Mouse (Mus musculus) retina, postnatal 1 day (tissue): ENCODE results near the gene Dscam.
"Not testable (repeated sequence)": the region's sequence is repeated elsewhere in the genome, so short reads cannot be mapped to it uniquely, and the experiment has no call there.

ENCODE experiments used
- DNase-seq: peaks from one replicate; pipeline ENCODE4 v3.0.0-alpha.2; 2012

The Dscam gene

DNA sequence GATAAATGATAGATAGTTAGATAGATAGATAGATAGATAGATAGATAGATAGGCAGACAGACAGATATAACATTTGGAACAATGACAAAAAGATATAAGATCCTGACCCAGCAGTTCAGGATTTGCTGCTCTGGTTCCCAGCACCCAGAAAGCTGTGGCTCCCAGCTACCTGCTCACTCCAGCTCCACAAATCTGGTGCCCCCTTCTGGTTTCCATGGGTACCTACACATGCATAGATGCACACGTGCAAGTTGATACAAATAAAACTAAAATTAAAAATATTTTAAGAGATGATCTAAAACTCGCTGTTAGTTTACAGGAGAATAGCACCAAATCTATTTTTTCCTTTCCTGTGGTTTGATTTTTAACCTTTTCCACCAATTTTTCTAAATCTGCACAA lies 238.8 kb downstream of the Dscam start:
- no peak for DNase-seq

DNA sequence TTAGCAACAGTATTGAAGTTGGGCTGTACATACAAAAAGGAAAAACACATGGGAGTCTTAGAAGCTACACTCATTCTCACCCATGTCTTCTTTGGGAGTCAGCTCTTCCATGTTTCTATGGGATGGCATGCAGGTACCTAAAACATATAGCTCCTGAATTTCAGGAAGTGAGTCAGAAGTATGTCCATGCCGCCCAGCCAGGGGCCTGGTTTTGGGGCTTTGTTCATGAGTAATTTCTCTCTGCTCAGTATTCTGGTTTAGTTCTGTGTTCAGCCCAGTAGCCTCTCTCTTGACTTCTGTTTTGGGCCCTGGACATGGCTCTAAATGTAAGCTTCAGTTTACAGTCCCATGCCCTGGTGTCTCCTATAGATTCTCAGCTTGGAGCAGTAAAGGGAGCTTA lies 242.5 kb downstream of the Dscam start:
- no peak for DNase-seq

- DNase-seq: no peak
These were observed 243.1 kb downstream of the Dscam start for GRCm38 (mm10) chr16:96927408-96927807.

DNA sequence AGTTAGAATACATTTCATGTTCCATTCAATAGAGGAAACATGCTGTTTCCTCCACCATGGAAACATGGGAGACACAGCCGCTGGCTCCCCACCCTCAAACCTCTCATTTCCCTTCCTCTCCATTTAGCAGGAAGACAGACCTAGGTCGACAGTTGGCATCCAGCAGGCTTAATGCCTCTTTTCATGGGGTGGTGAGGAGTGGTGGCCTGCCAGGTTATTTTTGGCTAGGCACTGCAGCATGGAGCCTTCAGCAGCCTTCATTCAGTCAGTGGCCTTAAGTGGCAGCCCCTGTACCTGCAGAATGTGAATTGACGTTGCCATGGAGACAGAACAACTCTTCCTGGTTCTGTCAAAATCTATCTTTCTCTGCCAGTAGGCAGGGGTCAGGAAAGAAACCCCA lies 243.6 kb downstream of the Dscam start:
- DNase-seq: peak; percentile 81

- no peak for DNase-seq
These were observed 246.6 kb downstream of the Dscam start for GRCm38 (mm10) chr16:96923941-96924340.

GRCm38 (mm10) chr16:96914495-96914894 lies 256.1 kb downstream of the Dscam start:
- DNase-seq: no peak

DNA sequence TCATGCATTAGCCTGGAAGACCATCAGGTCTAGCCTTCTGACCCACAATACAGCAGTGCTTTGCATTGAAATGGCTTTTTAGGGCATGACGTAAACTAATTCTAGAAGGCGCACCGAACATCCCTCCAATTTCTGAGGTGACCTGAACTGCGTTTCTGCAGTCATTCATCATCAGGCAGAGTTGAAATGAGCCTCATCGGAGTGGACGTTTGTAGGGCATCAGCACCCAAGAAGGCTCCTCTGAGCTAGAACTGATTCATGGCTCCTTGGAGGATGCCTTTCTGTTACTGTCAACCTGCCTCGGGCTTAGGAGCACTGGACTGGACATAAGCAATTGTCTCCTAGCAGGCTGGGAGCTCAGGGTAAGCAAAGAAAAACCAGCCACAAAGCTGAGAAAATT lies 257.7 kb downstream of the Dscam start:
- DNase-seq: peak; percentile 77

DNA sequence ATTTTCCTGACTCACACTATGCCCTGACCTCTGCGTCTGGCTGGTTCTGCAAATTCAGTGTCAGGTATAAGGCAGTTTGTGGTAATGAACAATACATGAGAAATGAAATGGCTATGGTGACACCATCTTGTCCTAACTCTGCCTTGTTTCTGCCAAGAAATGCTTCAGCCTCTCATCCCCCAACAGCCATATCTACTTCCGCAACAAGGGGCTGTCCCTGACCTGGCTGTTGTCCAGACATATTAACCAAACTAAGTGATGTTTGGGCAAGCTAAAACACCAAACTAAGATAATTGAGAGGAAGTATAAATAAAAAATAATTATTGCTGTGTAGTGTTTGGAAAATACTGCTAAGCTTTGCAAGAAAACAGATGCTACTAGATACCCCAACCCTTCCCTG lies 258.4 kb downstream of the Dscam start:
- no peak for DNase-seq

DNA sequence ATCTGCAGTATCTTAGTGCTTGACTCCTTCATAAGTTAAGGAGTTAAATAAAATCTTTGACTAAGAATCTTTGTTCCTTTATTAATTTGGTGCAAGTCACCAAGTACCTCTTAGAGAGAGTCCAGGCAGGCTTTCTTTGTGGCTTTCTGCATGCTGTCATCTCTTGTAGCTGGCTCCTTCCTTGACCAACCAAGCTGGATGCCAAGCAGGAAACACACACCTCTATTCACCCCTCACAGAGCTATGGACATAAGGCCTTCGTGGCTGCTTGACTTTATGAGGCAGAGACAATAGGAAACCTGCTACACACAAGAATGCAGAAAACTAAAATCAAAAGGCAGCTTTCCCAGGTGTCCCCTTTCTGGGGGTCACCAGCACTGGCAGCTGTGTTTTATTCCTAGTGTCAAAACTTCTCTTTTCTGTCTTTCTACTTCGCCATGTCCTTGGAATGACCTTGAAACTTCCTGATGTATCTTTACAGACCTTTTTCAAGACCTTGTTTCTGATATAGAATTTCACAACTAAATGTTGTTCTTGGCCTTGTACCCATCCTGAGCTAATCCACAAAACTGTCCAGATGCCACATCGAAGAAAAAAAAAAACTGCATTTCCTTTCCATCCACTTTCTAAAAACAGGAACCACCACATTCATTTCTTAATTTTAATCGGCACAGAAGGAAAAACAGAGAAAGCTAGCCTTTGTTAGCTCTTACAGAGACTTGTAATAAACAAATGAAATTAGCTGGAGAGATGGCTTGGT lies 260.0 kb downstream of the Dscam start:
- DNase-seq: no peak

- DNase-seq: no peak
These were observed 262.7 kb downstream of the Dscam start for GRCm38 (mm10) chr16:96907818-96908217.

- DNase-seq: no peak
These were observed 263.5 kb downstream of the Dscam start for GRCm38 (mm10) chr16:96907081-96907480.

- no peak for DNase-seq
These were observed 263.9 kb downstream of the Dscam start for GRCm38 (mm10) chr16:96906630-96907029.

- no peak for DNase-seq
These were observed 265.8 kb downstream of the Dscam start for GRCm38 (mm10) chr16:96904761-96905160.

GRCm38 (mm10) chr16:96904359-96904758 lies 266.2 kb downstream of the Dscam start:
- no peak for DNase-seq

- DNase-seq: no peak
These were observed 268.0 kb downstream of the Dscam start for GRCm38 (mm10) chr16:96902596-96902995.

- no peak for DNase-seq
These were observed 269.1 kb downstream of the Dscam start for GRCm38 (mm10) chr16:96901234-96902014.

GRCm38 (mm10) chr16:96899329-96899728 lies 271.2 kb downstream of the Dscam start:
- DNase-seq: no peak

GRCm38 (mm10) chr16:96896510-96897133 lies 273.9 kb downstream of the Dscam start:
- DNase-seq: peak; percentile 71

DNA sequence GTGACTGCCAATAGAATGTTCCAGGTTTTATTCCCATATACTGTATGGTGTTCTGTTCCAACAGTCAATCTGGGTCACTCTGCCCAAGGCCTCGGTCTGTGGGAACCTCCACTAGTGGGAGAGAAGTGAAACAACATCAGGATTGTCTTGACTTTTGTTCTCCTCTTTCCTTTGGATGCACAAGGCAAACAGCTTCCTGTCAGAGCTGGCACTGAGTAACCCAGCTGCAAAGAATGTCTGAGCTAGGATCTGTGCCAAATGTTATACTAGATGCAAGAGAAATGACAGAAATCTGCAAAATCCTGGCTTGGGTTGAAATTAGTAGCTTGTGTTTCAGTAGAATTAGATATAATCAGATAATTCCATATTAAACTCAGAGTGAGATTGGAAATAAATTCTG lies 282.5 kb downstream of the Dscam start:
- DNase-seq: no peak

- DNase-seq: peak; percentile 69
These were observed 284.7 kb downstream of the Dscam start for GRCm38 (mm10) chr16:96885817-96886216.

DNA sequence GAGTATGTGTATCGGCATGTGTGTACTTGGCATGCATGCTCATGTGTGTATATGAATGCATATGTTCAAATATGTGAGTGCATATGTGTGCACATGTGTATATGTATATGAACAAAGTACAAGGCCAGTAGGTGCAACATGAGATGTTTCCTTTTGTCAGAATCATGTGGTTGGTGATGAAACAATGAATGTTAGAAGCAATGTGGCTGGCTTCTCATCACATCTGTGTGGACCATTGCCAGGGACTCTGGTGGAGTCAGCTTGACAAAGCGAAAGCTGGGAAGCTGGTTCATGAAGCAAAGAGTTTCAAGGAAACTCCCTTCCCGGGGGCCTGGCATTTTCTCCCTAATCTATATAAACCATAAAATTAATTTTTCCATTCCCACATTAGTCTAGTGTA lies 286.0 kb downstream of the Dscam start:
- DNase-seq: not testable (repeated sequence)

DNA sequence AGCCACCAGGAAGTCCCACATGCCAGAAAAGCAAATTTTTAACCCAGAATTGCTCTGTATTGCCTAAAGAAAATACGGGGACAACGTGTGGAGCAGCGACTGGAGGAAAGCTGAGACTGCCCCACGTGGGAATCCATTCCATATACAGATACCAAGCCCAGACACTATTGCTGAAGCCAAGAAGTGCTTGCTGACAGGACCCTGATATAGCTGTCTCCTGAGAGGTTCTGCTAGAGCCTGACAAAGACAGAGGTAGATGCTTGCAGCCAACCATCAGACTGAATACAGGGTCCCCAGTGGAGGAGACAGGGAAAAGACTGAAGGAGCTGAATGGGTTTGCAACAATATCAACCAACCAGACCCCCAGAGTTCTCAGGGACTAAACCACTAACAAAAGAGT lies 293.3 kb downstream of the Dscam start:
- DNase-seq: no peak

DNA sequence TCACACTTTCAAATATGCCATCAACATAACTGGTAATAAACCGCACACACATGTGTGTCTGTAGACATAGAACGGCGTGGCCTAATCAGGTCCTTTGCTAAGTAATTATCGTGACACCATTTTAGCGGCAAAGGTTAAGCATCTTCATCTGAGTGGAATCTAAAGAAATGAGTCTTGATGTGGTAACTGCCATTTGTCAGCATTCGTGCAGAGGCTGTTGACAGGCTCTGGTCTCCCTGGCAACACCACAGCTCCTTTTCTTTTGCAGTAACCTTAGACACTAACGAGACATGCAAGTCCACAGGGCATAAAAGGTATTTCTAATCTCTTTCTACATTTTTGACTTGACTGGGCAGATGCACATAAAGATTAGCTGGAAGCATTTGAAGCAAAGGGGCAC lies 297.8 kb downstream of the Dscam start:
- DNase-seq: peak; percentile 53

DNA sequence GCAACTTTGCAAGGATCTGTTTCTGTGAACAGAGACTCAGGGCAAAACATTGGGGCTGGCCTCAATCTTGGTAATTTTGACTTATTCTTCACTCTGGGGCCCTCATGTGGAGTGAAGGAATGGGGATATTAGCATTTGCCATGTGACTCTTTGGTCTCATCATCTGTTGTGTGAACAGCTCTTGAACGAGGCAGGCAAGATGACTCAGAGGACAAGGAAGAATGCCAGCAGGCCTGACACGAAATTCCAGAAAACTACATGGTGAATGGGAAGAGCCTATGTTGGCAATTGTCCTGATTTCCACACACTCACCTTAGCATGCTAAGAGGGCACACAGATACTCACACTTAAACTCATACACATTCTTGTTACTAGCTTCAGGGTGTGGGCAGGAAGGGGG lies 313.0 kb downstream of the Dscam start:
- no peak for DNase-seq
